Mouse (Mus musculus): ENCODE measurements around the gene Ikzf4.

DNA sequence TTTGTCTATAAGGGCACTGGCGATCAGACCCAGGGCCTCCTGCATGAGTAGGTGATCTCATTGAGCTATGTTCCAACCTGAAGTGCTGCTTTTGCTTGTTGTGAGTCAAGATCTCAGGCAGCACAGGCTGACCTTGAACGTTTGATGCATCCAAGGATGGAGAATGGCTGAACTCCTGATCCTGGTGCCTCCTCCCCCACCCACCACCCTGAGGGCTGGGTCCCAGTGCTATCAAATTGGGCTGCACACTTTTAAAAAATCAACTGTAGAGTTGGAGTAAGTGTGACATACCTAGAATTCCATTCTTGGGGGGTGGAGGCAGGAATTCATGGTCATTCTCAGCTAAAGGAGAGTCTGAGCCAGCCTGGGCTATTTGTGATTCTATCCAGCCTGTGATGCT is 39.3 kb downstream of the Ikzf4 start:
- TF ChIP-seq CTCF (IDR thresholded peaks at IDR 0.05; ENCODE audit: control insufficient read depth, insufficient read depth, insufficient replicate concordance, low read depth, low read length) (no peak), POLR2A (IDR thresholded peaks at IDR 0.05; ENCODE audit: control insufficient read depth, low read depth, low read length) (no peak)

Data from testis, adult 2 months (tissue).